Mouse (Mus musculus) bone marrow, adult 2 months (tissue): ENCODE measurements around the gene Kdm4c.

ENCODE experiments used
- CTCF ChIP-seq: fragments of 200-500 bp; IDR thresholded peaks from 2 replicates; pipeline ENCODE4 v1.5.1; 2011; ENCODE audit warnings: low read length, control low read depth; ENCODE audit not compliant: control insufficient read depth, insufficient read depth
- POLR2A ChIP-seq: fragments of 200-500 bp; IDR thresholded peaks from 2 replicates; pipeline ENCODE4 v1.6.1; 2011; ENCODE audit warnings: low read depth, mild to moderate bottlenecking, control low read depth, low read length, borderline replicate concordance; ENCODE audit not compliant: control insufficient read depth

DNA sequence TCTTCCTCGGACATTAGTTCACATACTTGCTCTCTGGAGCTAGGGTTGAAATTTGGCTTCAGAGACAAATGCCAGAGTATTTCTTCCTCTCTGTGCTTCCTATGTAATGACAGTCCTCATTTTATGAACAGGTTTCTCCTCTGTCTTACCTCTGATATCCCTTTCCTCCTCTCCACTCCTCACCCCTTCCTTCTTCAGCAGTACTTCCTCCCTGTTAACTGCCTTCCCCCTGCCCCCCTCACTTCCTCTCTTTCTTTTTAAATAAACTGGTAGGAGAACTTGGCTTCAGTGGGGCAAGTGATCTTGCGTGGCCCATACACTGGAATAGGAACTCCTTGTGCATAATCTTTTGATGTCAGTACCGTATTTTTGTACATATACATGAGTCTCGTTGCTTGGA, 115.2 kb downstream of the Kdm4c start:
- no peak for TF ChIP-seq CTCF
- TF ChIP-seq POLR2A, result no peak
